Mouse (Mus musculus) MEL (cell line): Measurements from ENCODE around the gene Slc25a22. TPM values are rescaled to one million over a fixed set of nuclear protein-coding genes. Genes with fewer than 3 reads are reported as not detected.

ENCODE experiments used
- DNase-seq: peaks from one replicate; pipeline ENCODE4 v3.0.0; 2011; ENCODE audit warnings: low read depth, low spot score
- H3K27ac ChIP-seq: 2 replicates; pipeline ENCODE4 v1.5.1; 2012; ENCODE audit warnings: low read depth, mild to moderate bottlenecking, control low read depth, low read length, moderate library complexity; ENCODE audit not compliant: control insufficient read depth
- H3K27me3 ChIP-seq, 2 experiments: fragments of 150-350 bp in 1 of 2; sonication (generic) in 1 of 2; 2 replicates each; pipeline ENCODE4 v1.6.1; 2012; ENCODE audit warnings: low read length in 2 of 2, mild to moderate bottlenecking in 2 of 2, improper control_type of control experiment in 1 of 2, moderate library complexity in 1 of 2; ENCODE audit not compliant: insufficient read depth in 2 of 2, control insufficient read depth in 1 of 2
- H3K36me3 ChIP-seq, 2 experiments: 2 replicates each; pipeline ENCODE4 v1.6.1; 2012 to 2014; ENCODE audit warnings: low read length in 2 of 2, improper control_type of control experiment in 1 of 2, inconsistent platforms in 1 of 2, mild to moderate bottlenecking in 1 of 2; ENCODE audit not compliant: insufficient read depth in 2 of 2, control insufficient read depth in 1 of 2
- H3K4me1 ChIP-seq, 2 experiments: fragments of 150-350 bp in 1 of 2; sonication (generic) in 1 of 2; 2 replicates each; pipeline ENCODE4 v1.6.1; 2012; ENCODE audit warnings: low read length in 2 of 2, improper control_type of control experiment in 1 of 2, mild to moderate bottlenecking in 1 of 2; ENCODE audit not compliant: insufficient read depth in 2 of 2, control insufficient read depth in 1 of 2
- H3K4me3 ChIP-seq, 2 experiments: fragments of 150-350 bp in 1 of 2; sonication (generic) in 1 of 2; 2 replicates each; pipeline ENCODE4 v1.5.1; 2012; ENCODE audit warnings: low read depth in 2 of 2, low read length in 2 of 2, mild to moderate bottlenecking in 2 of 2, moderate library complexity in 2 of 2, control low read depth in 1 of 2, improper control_type of control experiment in 1 of 2; ENCODE audit not compliant: control insufficient read depth in 1 of 2, insufficient read depth in 1 of 2
- H3K79me2 ChIP-seq: 2 replicates; pipeline ENCODE4 v1.6.1; 2012; ENCODE audit warnings: mild to moderate bottlenecking, low read length, moderate library complexity; ENCODE audit not compliant: control insufficient read depth, poor library complexity, insufficient read depth
- H3K9ac ChIP-seq: 2 replicates; pipeline ENCODE4 v1.6.1; 2012; ENCODE audit warnings: low read depth, mild to moderate bottlenecking, control low read depth, low read length, moderate library complexity; ENCODE audit not compliant: control insufficient read depth, poor library complexity, severe bottlenecking
- H3K9me3 ChIP-seq: fragments of 150-350 bp; sonication (generic); replicated peaks from 2 replicates; pipeline ENCODE4 v1.6.1; 2012; ENCODE audit warnings: mild to moderate bottlenecking, low read length, improper control_type of control experiment, moderate library complexity; ENCODE audit not compliant: insufficient read depth
- CHD1 ChIP-seq: IDR thresholded peaks from 2 replicates; pipeline ENCODE4 v1.6.1; 2012; ENCODE audit warnings: low read depth, mild to moderate bottlenecking, inconsistent platforms, low read length, improper control_type of control experiment
- CHD2 ChIP-seq: IDR thresholded peaks from 2 replicates; pipeline ENCODE4 v1.6.1; 2011; ENCODE audit warnings: low read length, improper control_type of control experiment
- CTCF ChIP-seq, 3 experiments: IDR thresholded peaks in 2 of 3; conservative IDR thresholded peaks in 1 of 3; 2 replicates each; pipeline ENCODE4 v1.5.1; 2011 to 2012; ENCODE audit warnings: low read length in 3 of 3, low read depth in 2 of 3, mild to moderate bottlenecking in 2 of 3, improper control_type of control experiment in 1 of 3, inconsistent platforms in 1 of 3, mixed read lengths in 1 of 3, moderate library complexity in 1 of 3; ENCODE audit not compliant: control insufficient read depth in 1 of 3, insufficient read depth in 1 of 3, poor library complexity in 1 of 3, severe bottlenecking in 1 of 3
- ETS1 ChIP-seq: IDR thresholded peaks from 2 replicates; pipeline ENCODE4 v1.6.1; 2012; ENCODE audit warnings: low read depth, mild to moderate bottlenecking, inconsistent platforms, low read length, improper control_type of control experiment, moderate library complexity
- GABPA ChIP-seq: IDR thresholded peaks from 2 replicates; pipeline ENCODE4 v1.6.1; 2012; ENCODE audit warnings: low read depth, mild to moderate bottlenecking, inconsistent platforms, low read length, improper control_type of control experiment, moderate library complexity
- GATA1 ChIP-seq: IDR thresholded peaks from 2 replicates; pipeline ENCODE4 v1.6.1; 2011; ENCODE audit warnings: low read depth, low read length, improper control_type of control experiment
- KAT2A ChIP-seq: conservative IDR thresholded peaks from 2 replicates; pipeline ENCODE4 v1.6.1; 2012; ENCODE audit warnings: low read depth, low read length, improper control_type of control experiment, inconsistent platforms
- MAFK ChIP-seq: IDR thresholded peaks from 2 replicates; pipeline ENCODE4 v1.6.1; 2011; ENCODE audit warnings: low read depth, mild to moderate bottlenecking, low read length, improper control_type of control experiment, borderline replicate concordance
- MAX ChIP-seq: IDR thresholded peaks from 2 replicates; pipeline ENCODE4 v1.6.1; 2011; ENCODE audit warnings: low read length, improper control_type of control experiment
- MEF2A ChIP-seq: IDR thresholded peaks from 2 replicates; pipeline ENCODE4 v1.6.1; 2014; ENCODE audit warnings: low read depth, mild to moderate bottlenecking, inconsistent platforms, low read length, improper control_type of control experiment; ENCODE audit not compliant: poor library complexity, insufficient replicate concordance, severe bottlenecking; ENCODE audit errors: extremely low read depth
- MXI1 ChIP-seq: IDR thresholded peaks from 2 replicates; pipeline ENCODE4 v1.6.1; 2011; ENCODE audit warnings: mild to moderate bottlenecking, low read depth, low read length, improper control_type of control experiment
- MYB ChIP-seq: IDR thresholded peaks from 2 replicates; pipeline ENCODE4 v1.6.1; 2011; ENCODE audit warnings: mild to moderate bottlenecking, low read depth, low read length, improper control_type of control experiment
- NELFE ChIP-seq: IDR thresholded peaks from 2 replicates; pipeline ENCODE4 v1.6.1; 2011; ENCODE audit warnings: low read depth, low read length, improper control_type of control experiment
- POLR2A ChIP-seq, 2 experiments: IDR thresholded peaks; 2 replicates each; pipeline ENCODE4 v1.6.1; 2011 to 2012; ENCODE audit warnings: low read length in 2 of 2, mild to moderate bottlenecking in 2 of 2, control low read depth in 1 of 2, improper control_type of control experiment in 1 of 2, low read depth in 1 of 2, moderate library complexity in 1 of 2; ENCODE audit not compliant: control insufficient read depth in 1 of 2, insufficient read depth in 1 of 2, poor library complexity in 1 of 2
- RAD21 ChIP-seq: IDR thresholded peaks from 2 replicates; pipeline ENCODE4 v1.6.1; 2011; ENCODE audit warnings: mild to moderate bottlenecking, low read depth, low read length, improper control_type of control experiment
- SMC3 ChIP-seq: IDR thresholded peaks from 2 replicates; pipeline ENCODE4 v1.6.1; 2011; ENCODE audit warnings: low read depth, low read length, improper control_type of control experiment
- UBTF ChIP-seq: IDR thresholded peaks from 2 replicates; pipeline ENCODE4 v1.6.1; 2012; ENCODE audit warnings: low read depth, mild to moderate bottlenecking, inconsistent platforms, low read length, improper control_type of control experiment, moderate library complexity, borderline replicate concordance; ENCODE audit not compliant: insufficient read depth
- USF1 ChIP-seq: IDR thresholded peaks from 2 replicates; pipeline ENCODE4 v1.6.1; 2014; ENCODE audit warnings: low read depth, mild to moderate bottlenecking, inconsistent platforms, low read length, improper control_type of control experiment, moderate library complexity
- USF2 ChIP-seq, 2 experiments: IDR thresholded peaks; 2 replicates each; pipeline ENCODE4 v1.6.1; 2011 to 2012; ENCODE audit warnings: improper control_type of control experiment in 2 of 2, low read length in 2 of 2, borderline replicate concordance in 1 of 2, inconsistent platforms in 1 of 2, low read depth in 1 of 2, mild to moderate bottlenecking in 1 of 2; ENCODE audit not compliant: insufficient read depth in 1 of 2
- ZMIZ1 ChIP-seq: IDR thresholded peaks from 2 replicates; pipeline ENCODE4 v1.6.1; 2012; ENCODE audit warnings: low read depth, mild to moderate bottlenecking, inconsistent platforms, low read length, improper control_type of control experiment, moderate library complexity
- polyA plus RNA-seq, 2 experiments: library from polyadenylated mRNA; stranded (reverse) in 1 of 2; unstranded in 1 of 2; fragments of >175 nt in 1 of 2; fragments of >200 nt in 1 of 2; gene quantifications; 2 replicates each; pipeline versions ENCODE4 v1.2.1 to v1.2.4; 2012; ENCODE audit warnings: low replicate concordance in 2 of 2, low read depth in 1 of 2; ENCODE audit not compliant: insufficient read length in 2 of 2, insufficient read depth in 1 of 2, missing spikeins in 1 of 2
- total RNA-seq: library from RNA; depleted of rRNA; stranded (reverse); fragments of 300-350 nt; gene quantifications from 2 replicates; pipeline ENCODE4 v1.2.3, GENCODE M21; 2012

Slc25a22 gene
- total and polyA plus RNA-seq, 3 experiments, result 23.8 to 46.0 TPM; not detected in 1

DNA sequence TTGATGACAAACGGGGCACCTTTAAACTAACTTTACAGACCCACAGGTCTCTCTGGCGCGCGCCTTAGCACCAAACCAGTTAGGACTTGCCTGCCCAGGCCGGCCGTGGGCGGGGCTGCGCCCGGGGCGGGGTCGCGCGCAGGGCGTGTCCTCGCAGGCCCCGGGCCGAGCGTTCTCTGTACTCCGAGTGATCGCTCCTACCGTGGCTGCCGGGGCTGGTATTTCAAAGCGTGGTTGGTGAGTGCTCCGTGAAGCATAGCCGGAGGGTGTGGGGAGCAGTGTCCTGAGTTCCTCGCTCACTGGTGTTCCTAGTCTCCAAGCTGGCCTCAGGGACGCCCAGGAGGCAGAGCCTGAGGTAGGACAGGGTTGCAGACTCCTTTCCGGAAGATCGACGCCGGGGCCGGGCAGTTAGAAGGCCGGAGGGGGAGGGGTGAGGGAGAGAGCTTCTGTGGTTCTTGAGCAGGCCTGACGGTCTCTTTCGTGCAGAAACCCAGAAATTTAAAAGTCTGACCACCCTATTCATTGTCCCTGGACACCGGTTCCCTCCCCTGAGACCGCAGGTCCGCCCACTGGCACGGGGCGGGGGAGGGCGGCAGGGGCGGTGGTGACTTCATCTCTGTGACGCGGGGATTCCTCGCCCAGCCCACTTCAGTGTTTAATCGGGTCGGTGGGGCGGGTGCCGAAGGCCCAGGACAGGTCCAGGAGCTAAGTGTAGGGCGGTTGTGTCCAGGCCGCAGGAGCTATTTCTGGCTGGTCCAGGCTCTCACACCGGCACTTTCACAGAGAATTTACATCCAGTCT, 29.7 kb upstream of the Slc25a22 start, which contains the start of gene Cd151 (continued):
- TF ChIP-seq RAD21, result no peak
- TF ChIP-seq MAX, result peak; percentile 37
- peak; percentile 49; the same call in 1 of the 2 replicates for TF ChIP-seq ETS1
- TF ChIP-seq CHD1, result no peak; the same call in 1 of the 2 replicates

GRCm38 (mm10) chr7:141466607-141467148, 29.0 kb upstream of the Slc25a22 start:
- H3K79me2 ChIP-seq, result peaks cover 11% of the 10 kb centered on the region
- H3K36me3 ChIP-seq, result peaks cover 0 to 9% of the 10 kb centered on the region in 2 experiments; a peak in 2 of 4 replicates
- DNase-seq, result peak; percentile 22
- peak overlapping the region; percentile 46 for H3K27ac ChIP-seq
- no peak for TF ChIP-seq MEF2A
- TF ChIP-seq MXI1, result no peak
- TF ChIP-seq NELFE, result no peak
- no peak for TF ChIP-seq ZMIZ1
- TF ChIP-seq MAX, result no peak
- no peak for TF ChIP-seq USF2 (IDR thresholded peaks at IDR 0.05; ENCODE audit: borderline replicate concordance in 1 of 2, insufficient read depth in 1 of 2, low read depth in 1 of 2, low read length in 2 of 2)
- no peak for TF ChIP-seq UBTF
- no peak for TF ChIP-seq GATA1
- TF ChIP-seq SMC3, result no peak
- TF ChIP-seq, all 39 proteins: peak for 0
- Histone ChIP-seq H3K4me3 (peak overlapping the region; percentile 87 to 97), H3K9me3 (no peaks in the 10 kb centered on the region), H3K27me3 (no peaks in the 10 kb centered on the region), H3K4me1 (peaks cover 5 to 25% of the 10 kb centered on the region in 2 experiments), H3K9ac (peak overlapping the region; percentile 69)

DNA sequence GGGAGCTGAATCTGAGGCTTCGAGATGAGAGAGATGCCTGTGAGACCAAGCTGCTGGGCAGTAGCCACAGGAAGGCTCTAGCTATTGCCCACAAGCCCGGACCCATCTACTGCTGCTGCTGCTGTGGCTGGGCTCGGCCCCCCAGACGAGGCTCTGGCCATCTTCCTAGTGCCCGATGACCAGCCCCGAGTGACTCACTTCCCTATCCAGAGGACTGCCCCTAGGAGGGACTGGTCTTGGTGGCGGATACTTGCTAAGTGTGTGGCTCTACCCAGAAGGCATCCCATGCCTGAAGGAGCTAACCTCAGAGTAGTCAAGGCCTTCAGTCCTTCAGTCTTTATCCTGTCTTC, 28.3 kb upstream of the Slc25a22 start:
- no peaks in the 10 kb centered on the region for H3K9me3 ChIP-seq
- H3K4me3 ChIP-seq, result no peak overlapping the region
- TF ChIP-seq MYB, result no peak
- TF ChIP-seq USF1, result no peak
- no peak for TF ChIP-seq CHD2
- TF ChIP-seq CTCF (IDR thresholded peaks at IDR 0.05 in 2 of 3, conservative IDR thresholded peaks at IDR 0.05 in 1 of 3; ENCODE audit: control insufficient read depth in 1 of 3, insufficient read depth in 1 of 3, low read depth in 2 of 3, low read length in 3 of 3, poor library complexity in 1 of 3, severe bottlenecking in 1 of 3), result no peak
- no peak for TF ChIP-seq KAT2A
- TF ChIP-seq POLR2A (IDR thresholded peaks at IDR 0.05; ENCODE audit: control insufficient read depth in 1 of 2, insufficient read depth in 1 of 2, low read depth in 1 of 2, low read length in 2 of 2, poor library complexity in 1 of 2), result no peak
- no peak for TF ChIP-seq MXI1
- no peak for TF ChIP-seq MAFK
- no peak for TF ChIP-seq NELFE
- no peak for TF ChIP-seq GABPA
- no peak for TF ChIP-seq GATA1
- no peak for TF ChIP-seq ZMIZ1
- TF ChIP-seq, all 39 proteins: peak for 0
- DNase-seq, result no peak
- no peaks in the 10 kb centered on the region for H3K27me3 ChIP-seq
- H3K9ac ChIP-seq, result no peak overlapping the region
- peaks cover 9% of the 10 kb centered on the region for H3K79me2 ChIP-seq
- H3K4me1 ChIP-seq, result peaks cover 5 to 25% of the 10 kb centered on the region in 2 experiments
- H3K27ac ChIP-seq, result no peak overlapping the region
- peaks cover 0 to 9% of the 10 kb centered on the region in 2 experiments; a peak in 2 of 4 replicates for H3K36me3 ChIP-seq
